Mouse (Mus musculus) erythroid progenitor cell, adult 5-6 weeks (primary cell): ENCODE data around the gene Aagab. TPM values are rescaled to one million over a fixed set of nuclear protein-coding genes. Genes with fewer than 3 reads are reported as not detected.

ENCODE experiments used
- ATAC-seq: replicated peaks from 2 replicates; pipeline ENCODE4 v1.8.0; 2016; ENCODE audit warnings: moderate number of reproducible peaks, mild to moderate bottlenecking, moderate TSS enrichment, inconsistent platforms; ENCODE audit not compliant: poor library complexity, low FRiP score, severe bottlenecking
- total RNA-seq, 2 experiments: library from RNA; stranded (forward) in 1 of 2; stranded (reverse) in 1 of 2; fragments of 150-400 nt in 1 of 2; fragments of 186-747, 209-891 nt in 1 of 2; gene quantifications; 2 replicates each; pipeline versions ENCODE4 v1.2.3 to v1.2.4; 2015 to 2017; ENCODE audit warnings: low replicate concordance in 2 of 2

Gene Aagab
- total RNA-seq, 2 experiments from 2014 or later, result 14.8 to 24.3 TPM

- no peak for ATAC-seq
Measured at GRCm38 (mm10) chr9:63641983-63642646, 39.7 kb downstream of the Aagab start.

GRCm38 (mm10) chr9:63644011-63644410, 41.6 kb downstream of the Aagab start:
- ATAC-seq, result no peak

- ATAC-seq, result no peak
Measured at GRCm38 (mm10) chr9:63645084-63645483, 42.6 kb downstream of the Aagab start.

GRCm38 (mm10) chr9:63647581-63648519, 45.4 kb downstream of the Aagab start:
- ATAC-seq, result no peak

- no peak for ATAC-seq
Measured at GRCm38 (mm10) chr9:63648520-63648918, 46.1 kb downstream of the Aagab start.

GRCm38 (mm10) chr9:63649841-63650545, 47.5 kb downstream of the Aagab start:
- no peak for ATAC-seq

- ATAC-seq, result no peak
Measured at GRCm38 (mm10) chr9:63650905-63651304, 48.4 kb downstream of the Aagab start.

GRCm38 (mm10) chr9:63651594-63651993, 49.1 kb downstream of the Aagab start:
- ATAC-seq, result no peak

- no peak for ATAC-seq
Measured at GRCm38 (mm10) chr9:63653666-63654065, 51.2 kb downstream of the Aagab start.

GRCm38 (mm10) chr9:63654575-63654974, 52.1 kb downstream of the Aagab start:
- no peak for ATAC-seq

- no peak for ATAC-seq
Measured at GRCm38 (mm10) chr9:63655092-63655491, 52.6 kb downstream of the Aagab start.

GRCm38 (mm10) chr9:63657167-63657566, 54.7 kb downstream of the Aagab start:
- no peak for ATAC-seq

- ATAC-seq, result no peak
Measured at GRCm38 (mm10) chr9:63658436-63658835, 56.0 kb downstream of the Aagab start.

- ATAC-seq, result no peak
Measured at GRCm38 (mm10) chr9:63658970-63659371, 56.5 kb downstream of the Aagab start.

- no peak for ATAC-seq
Measured at GRCm38 (mm10) chr9:63660061-63660460, 57.6 kb downstream of the Aagab start.

GRCm38 (mm10) chr9:63660691-63661090, 58.2 kb downstream of the Aagab start:
- no peak for ATAC-seq

GRCm38 (mm10) chr9:63662759-63663158, 60.3 kb downstream of the Aagab start:
- no peak for ATAC-seq

- ATAC-seq, result no peak
Measured at GRCm38 (mm10) chr9:63663222-63663621, 60.8 kb downstream of the Aagab start.

- no peak for ATAC-seq
Measured at GRCm38 (mm10) chr9:63664300-63664745, 61.9 kb downstream of the Aagab start.
